Mouse (Mus musculus) neural tube, embryonic 12.5 days (tissue): ENCODE measurements around the gene Gdpd5. TPM values are rescaled to one million over a fixed set of nuclear protein-coding genes. Genes with fewer than 3 reads are reported as not detected.
A peak's percentile ranks its signal among the peaks of the same experiment; 100 is the strongest.

Experiments used
- ATAC-seq: fragments of 200-750 bp; cut with Nextera tagmentation; 2 replicates; pipeline ENCODE4 v1.8.0; 2017; ENCODE audit warnings: low read depth, mild to moderate bottlenecking, moderate TSS enrichment, moderate library complexity; ENCODE audit not compliant: low FRiP score
- H3K27ac ChIP-seq: fragments of 300-500 bp; sonication (generic); 2 replicates; pipeline ENCODE4 v1.5.1; 2016
- H3K27me3 ChIP-seq: fragments of 300-500 bp; sonication (generic); replicated peaks from 2 replicates; pipeline ENCODE4 v1.6.1; 2016; ENCODE audit warnings: mild to moderate bottlenecking
- H3K36me3 ChIP-seq: fragments of 300-500 bp; sonication (generic); 2 replicates; pipeline ENCODE4 v1.6.1; 2016; ENCODE audit warnings: mild to moderate bottlenecking
- H3K4me1 ChIP-seq: fragments of 300-500 bp; sonication (generic); 2 replicates; pipeline ENCODE4 v1.6.1; 2016
- H3K4me2 ChIP-seq: fragments of 300-500 bp; sonication (generic); replicated peaks from 2 replicates; pipeline ENCODE4 v1.6.1; 2016; ENCODE audit warnings: mild to moderate bottlenecking
- H3K4me3 ChIP-seq: fragments of 300-500 bp; sonication (generic); 2 replicates; pipeline ENCODE4 v1.5.1; 2016
- H3K9ac ChIP-seq: fragments of 300-500 bp; sonication (generic); 2 replicates; pipeline ENCODE4 v1.6.1; 2016; ENCODE audit warnings: mild to moderate bottlenecking
- H3K9me3 ChIP-seq: fragments of 300-500 bp; sonication (generic); 2 replicates; pipeline ENCODE4 v1.6.1; 2016; ENCODE audit warnings: mild to moderate bottlenecking
- WGBS: fragments of 180-500 bp; shearing (Covaris S2); methylation state at CpG from one replicate; pipeline ENCODE4 v1.1.7; 2016; 5-methylcytosine and 5-hydroxymethylcytosine counted together
- polyA plus RNA-seq: library from polyadenylated mRNA; unstranded; fragments of >200 nt; fragmentation: Nextera tagmentation; extraction: Ambion mirVana; gene quantifications from 2 replicates; pipeline ENCODE4 v1.2.1, GENCODE M21; 2016

Gdpd5 gene
- polyA plus RNA-seq, 1 experiment from 2014 or later, result 60.8 TPM

- peak overlapping the region; percentile 90 for H3K4me2 ChIP-seq
- H3K4me1 ChIP-seq, result peaks cover 54% of the 10 kb centered on the region
- H3K27ac ChIP-seq, result peak overlapping the region; percentile 91
- 1% methylated on average over 24 of the region's 24 CpGs for WGBS
- H3K4me3 ChIP-seq, result peak overlapping the region; percentile 70
- no peaks in the 10 kb centered on the region for H3K36me3 ChIP-seq
- peak; percentile 54 for ATAC-seq
- H3K9me3 ChIP-seq, result no peaks in the 10 kb centered on the region
- H3K27me3 ChIP-seq, result 0 out of 2 replicates have a peak, but pooled peaks cover 7% of the 10 kb centered on the region
- peak overlapping the region; percentile 85 for H3K9ac ChIP-seq
These were observed 562 bp upstream of the Gdpd5 start for GRCm38 (mm10) chr7:99380491-99381213.

GRCm38 (mm10) chr7:99382088-99383000, 1.1 kb downstream of the Gdpd5 start:
- H3K4me1 ChIP-seq, result peaks cover 65% of the 10 kb centered on the region
- WGBS, result 10% methylated on average over 30 of the region's 30 CpGs
- H3K4me2 ChIP-seq, result peak overlapping the region; percentile 90
- peak overlapping the region; percentile 85 for H3K9ac ChIP-seq
- H3K4me3 ChIP-seq, result peak overlapping the region; percentile 70
- 0 out of 2 replicates have a peak overlapping the region, but pooled peaks have one; percentile 55 for H3K27ac ChIP-seq
- peaks cover 7% of the 10 kb centered on the region; the same call in 1 of the 2 replicates for H3K36me3 ChIP-seq
- H3K27me3 ChIP-seq, result 0 out of 2 replicates have a peak, but pooled peaks cover 7% of the 10 kb centered on the region
- ATAC-seq, result peak; percentile 2; the same call in 1 of the 2 replicates
- no peaks in the 10 kb centered on the region for H3K9me3 ChIP-seq

- peaks cover 68% of the 10 kb centered on the region for H3K4me1 ChIP-seq
- WGBS, result 48% methylated on average over 5 of the region's 5 CpGs
- H3K36me3 ChIP-seq, result peaks cover 14% of the 10 kb centered on the region; the same call in 1 of the 2 replicates
- H3K4me2 ChIP-seq, result peak overlapping the region; percentile 90
- H3K9ac ChIP-seq, result peak overlapping the region; percentile 85
- H3K9me3 ChIP-seq, result no peaks in the 10 kb centered on the region
- H3K27me3 ChIP-seq, result 0 out of 2 replicates have a peak, but pooled peaks cover 7% of the 10 kb centered on the region
- peak overlapping the region; percentile 70 for H3K4me3 ChIP-seq
- H3K27ac ChIP-seq, result no peak overlapping the region
- no peak for ATAC-seq
These were observed 2.0 kb downstream of the Gdpd5 start for GRCm38 (mm10) chr7:99383246-99383645.

- Histone ChIP-seq H3K4me3 (peak overlapping the region; percentile 70), H3K9ac (peak overlapping the region; percentile 85), H3K36me3 (peaks cover 21% of the 10 kb centered on the region), H3K4me1 (peaks cover 70% of the 10 kb centered on the region), H3K27ac (no peak overlapping the region; the same call in 1 of the 2 replicates), H3K4me2 (peak overlapping the region; percentile 90), H3K27me3 (0 out of 2 replicates have a peak, but pooled peaks cover 7% of the 10 kb centered on the region), H3K9me3 (no peaks in the 10 kb centered on the region)
- WGBS, result 15% methylated on average over 4 of the region's 4 CpGs
- ATAC-seq, result no peak
These were observed 2.9 kb downstream of the Gdpd5 start for GRCm38 (mm10) chr7:99384101-99384611.

- WGBS, result 44% methylated on average over 5 of the region's 5 CpGs
- ATAC-seq, result no peak
These were observed 4.8 kb downstream of the Gdpd5 start for GRCm38 (mm10) chr7:99386030-99386429.

GRCm38 (mm10) chr7:99386811-99387210, 5.6 kb downstream of the Gdpd5 start:
- 86% methylated on average over 4 of the region's 4 CpGs for WGBS
- Histone ChIP-seq H3K4me2 (0 out of 2 replicates have a peak overlapping the region, but pooled peaks have one; percentile 90), H3K4me1 (peaks cover 75% of the 10 kb centered on the region), H3K27me3 (0 out of 2 replicates have a peak, but pooled peaks cover 7% of the 10 kb centered on the region), H3K27ac (no peak overlapping the region), H3K9ac (no peak overlapping the region), H3K4me3 (no peak overlapping the region), H3K9me3 (no peaks in the 10 kb centered on the region), H3K36me3 (peaks cover 32% of the 10 kb centered on the region)
- ATAC-seq, result no peak

More at GRCm38 (mm10) chr7:99386030-99386429, 4.8 kb downstream of the Gdpd5 start:
- Histone ChIP-seq H3K27ac (no peak overlapping the region), H3K4me3 (no peak overlapping the region), H3K36me3 (peaks cover 26% of the 10 kb centered on the region), H3K9ac (peak overlapping the region; percentile 30; the same call in 1 of the 2 replicates), H3K27me3 (0 out of 2 replicates have a peak, but pooled peaks cover 7% of the 10 kb centered on the region), H3K4me2 (peak overlapping the region; percentile 90), H3K4me1 (peaks cover 79% of the 10 kb centered on the region), H3K9me3 (no peaks in the 10 kb centered on the region)

- no peak overlapping the region for H3K9ac ChIP-seq
- ATAC-seq, result no peak
- 90% methylated on average over 5 of the region's 5 CpGs for WGBS
These were observed 6.1 kb downstream of the Gdpd5 start for GRCm38 (mm10) chr7:99387356-99387755.

GRCm38 (mm10) chr7:99390559-99390958, 9.3 kb downstream of the Gdpd5 start:
- no peaks in the 10 kb centered on the region for H3K27me3 ChIP-seq
- H3K4me1 ChIP-seq, result peaks cover 43% of the 10 kb centered on the region
- ATAC-seq, result 0 out of 2 replicates have a peak, but pooled peaks have one; percentile 34
- no peak overlapping the region for H3K4me3 ChIP-seq
- H3K9me3 ChIP-seq, result no peaks in the 10 kb centered on the region
- WGBS, result 23% methylated on average over 4 of the region's 4 CpGs
- peaks cover 48% of the 10 kb centered on the region for H3K36me3 ChIP-seq
- H3K4me2 ChIP-seq, result no peak overlapping the region
- no peak overlapping the region for H3K9ac ChIP-seq
- no peak overlapping the region for H3K27ac ChIP-seq

More at GRCm38 (mm10) chr7:99387356-99387755, 6.1 kb downstream of the Gdpd5 start:
- Histone ChIP-seq H3K36me3 (peaks cover 38% of the 10 kb centered on the region), H3K9me3 (no peaks in the 10 kb centered on the region), H3K27me3 (0 out of 2 replicates have a peak, but pooled peaks cover 7% of the 10 kb centered on the region), H3K4me1 (peaks cover 70% of the 10 kb centered on the region), H3K4me2 (no peak overlapping the region), H3K27ac (no peak overlapping the region), H3K4me3 (no peak overlapping the region)

GRCm38 (mm10) chr7:99392696-99393095, 11.5 kb downstream of the Gdpd5 start:
- Histone ChIP-seq H3K27ac (no peak overlapping the region), H3K36me3 (peaks cover 47% of the 10 kb centered on the region), H3K9ac (no peak overlapping the region), H3K4me3 (no peak overlapping the region), H3K27me3 (no peaks in the 10 kb centered on the region), H3K4me1 (peaks cover 44% of the 10 kb centered on the region), H3K9me3 (no peaks in the 10 kb centered on the region), H3K4me2 (no peak overlapping the region)
- 67% methylated on average over 2 of the region's 2 CpGs for WGBS
- no peak for ATAC-seq

GRCm38 (mm10) chr7:99393711-99394325, 12.6 kb downstream of the Gdpd5 start:
- Histone ChIP-seq H3K4me3 (no peak overlapping the region), H3K27ac (no peak overlapping the region), H3K4me1 (peaks cover 39% of the 10 kb centered on the region), H3K36me3 (peaks cover 37% of the 10 kb centered on the region), H3K9me3 (no peaks in the 10 kb centered on the region), H3K27me3 (no peaks in the 10 kb centered on the region), H3K9ac (no peak overlapping the region), H3K4me2 (no peak overlapping the region)
- WGBS, result 89% methylated on average over 13 of the region's 13 CpGs
- no peak for ATAC-seq

GRCm38 (mm10) chr7:99395385-99395784, 14.2 kb downstream of the Gdpd5 start:
- H3K27me3 ChIP-seq, result no peaks in the 10 kb centered on the region
- H3K4me1 ChIP-seq, result peaks cover 24% of the 10 kb centered on the region
- no peak for ATAC-seq
- no peak overlapping the region for H3K4me2 ChIP-seq
- no peak overlapping the region for H3K4me3 ChIP-seq
- peaks cover 43% of the 10 kb centered on the region for H3K36me3 ChIP-seq
- no peak overlapping the region for H3K27ac ChIP-seq
- WGBS, result 82% methylated on average over 4 of the region's 4 CpGs
- H3K9ac ChIP-seq, result no peak overlapping the region
- no peaks in the 10 kb centered on the region for H3K9me3 ChIP-seq
